Mouse (Mus musculus): ENCODE measurements at regions not wholly inside any gene's neighbourhood (a gene's known extent, or its start where the extent isn't known, plus 50 kb on each side); places are given as distances from the start of the nearest gene placed in this dataset.

DNA sequence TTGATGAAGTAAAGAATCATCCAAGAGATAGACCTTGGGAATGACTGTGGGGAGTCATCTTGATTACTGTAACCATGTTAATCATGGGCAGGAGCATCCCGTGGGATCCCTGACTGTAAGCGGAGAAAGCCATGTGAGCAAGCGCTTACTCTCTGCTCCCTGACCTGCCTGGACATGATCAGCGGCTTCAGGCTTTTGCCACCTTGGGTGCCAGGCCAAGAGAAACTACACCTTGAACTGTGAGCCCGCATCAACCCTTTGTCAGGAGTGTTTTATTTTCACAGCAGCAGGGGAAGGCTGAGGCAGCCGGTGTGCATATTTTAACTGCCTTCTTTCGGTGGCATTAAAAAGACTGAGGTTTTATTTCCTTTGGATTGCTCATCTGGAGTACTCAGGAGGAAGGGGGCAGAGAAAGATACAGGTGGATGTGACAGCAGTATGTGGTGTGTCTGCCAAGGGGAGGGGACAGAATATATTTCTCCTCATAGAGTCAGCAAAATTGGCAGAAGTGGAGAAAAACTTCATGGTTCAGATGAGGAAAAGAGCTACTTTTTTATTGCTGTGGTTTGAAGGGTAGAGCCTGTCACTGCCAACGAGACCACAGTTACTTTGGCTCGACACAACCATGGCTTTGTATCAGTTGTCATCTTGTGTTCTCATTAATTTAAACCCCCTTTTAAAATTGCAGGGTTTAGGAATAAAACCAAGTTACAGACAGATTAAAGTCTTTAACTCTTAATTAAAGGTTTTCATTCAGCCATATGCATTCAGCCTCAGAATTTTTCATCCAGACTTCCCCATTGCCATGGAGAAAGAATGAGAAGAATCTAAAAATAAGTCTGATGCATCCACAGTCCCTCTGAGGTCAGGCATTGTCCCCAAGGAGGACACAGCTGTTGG is 208.1 kb upstream of the Ercc4 start:
- Histone ChIP-seq H3K9ac (ENCODE audit: control insufficient read depth, low read depth, low read length, poor library complexity, severe bottlenecking) (no peak overlapping the region), H3K4me3 (ENCODE audit: control insufficient read depth in 1 of 2, insufficient read depth in 1 of 2, low read depth in 2 of 2, low read length in 2 of 2) (no peak overlapping the region), H3K27me3 (ENCODE audit: control insufficient read depth in 1 of 2, insufficient read depth in 2 of 2, low read length in 2 of 2) (no peaks in the 10 kb centered on the region)

DNA sequence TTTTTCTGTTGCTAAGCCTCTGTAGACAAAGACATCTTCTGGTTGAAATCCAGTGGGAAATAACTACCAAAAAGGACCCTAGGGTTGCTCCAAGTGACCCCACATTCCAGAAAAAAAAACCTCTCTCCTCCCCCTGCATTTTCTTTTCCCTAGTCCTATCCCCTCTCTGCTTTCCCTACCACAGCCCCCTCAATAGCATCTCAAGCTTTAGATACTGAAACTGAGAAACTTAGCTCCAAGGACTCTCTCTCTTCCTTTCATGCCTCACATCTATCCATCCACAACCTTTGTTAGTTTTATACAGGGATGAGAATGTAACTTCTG is 207.5 kb upstream of the Ercc4 start:
- H3K27me3 ChIP-seq (ENCODE audit: control insufficient read depth in 1 of 2, insufficient read depth in 2 of 2, low read length in 2 of 2): no peaks in the 10 kb centered on the region
- H3K27ac ChIP-seq (ENCODE audit: control insufficient read depth, low read depth, low read length): no peak overlapping the region
- no peak for DNase-seq (ENCODE audit: low read depth, low spot score)
- no peaks in the 10 kb centered on the region for H3K9me3 ChIP-seq (replicated peaks; ENCODE audit: insufficient read depth, low read length)
- no peaks in the 10 kb centered on the region for H3K79me2 ChIP-seq (ENCODE audit: control insufficient read depth, insufficient read depth, low read length, poor library complexity)
- H3K4me1 ChIP-seq (ENCODE audit: control insufficient read depth in 1 of 2, insufficient read depth in 2 of 2, low read length in 2 of 2): no peaks in the 10 kb centered on the region
- no peak overlapping the region for H3K4me3 ChIP-seq (ENCODE audit: control insufficient read depth in 1 of 2, insufficient read depth in 1 of 2, low read depth in 2 of 2, low read length in 2 of 2)
- H3K9ac ChIP-seq (ENCODE audit: control insufficient read depth, low read depth, low read length, poor library complexity, severe bottlenecking): no peak overlapping the region
- no peaks in the 10 kb centered on the region for H3K36me3 ChIP-seq (ENCODE audit: control insufficient read depth in 1 of 2, insufficient read depth in 2 of 2, low read length in 2 of 2)
- TF ChIP-seq CHD2 (IDR thresholded peaks at IDR 0.05; ENCODE audit: low read length) (no peak), EP300 (IDR thresholded peaks at IDR 0.05; ENCODE audit: low read depth in 1 of 2, low read length in 2 of 2) (no peak), CHD1 (IDR thresholded peaks at IDR 0.05; ENCODE audit: low read depth, low read length) (no peak), ZKSCAN1 (IDR thresholded peaks at IDR 0.05; ENCODE audit: low read depth, low read length) (no peak), GABPA (IDR thresholded peaks at IDR 0.05; ENCODE audit: low read depth, low read length) (no peak), MYC (IDR thresholded peaks at IDR 0.05; ENCODE audit: low read depth, low read length) (no peak), POLR2AphosphoS2 (IDR thresholded peaks at IDR 0.05; ENCODE audit: low read length) (no peak), MAZ (IDR thresholded peaks at IDR 0.05; ENCODE audit: low read depth, low read length) (no peak), KAT2A (conservative IDR thresholded peaks at IDR 0.05; ENCODE audit: low read depth, low read length) (no peak), TAL1 (IDR thresholded peaks at IDR 0.05; ENCODE audit: low read length) (no peak), BHLHE40 (IDR thresholded peaks at IDR 0.05; ENCODE audit: borderline replicate concordance, low read depth, low read length) (no peak), MAX (IDR thresholded peaks at IDR 0.05; ENCODE audit: low read length) (no peak), MYB (IDR thresholded peaks at IDR 0.05; ENCODE audit: low read depth, low read length) (no peak), E2F4 (IDR thresholded peaks at IDR 0.05; ENCODE audit: borderline replicate concordance, low read depth, low read length) (no peak), MAFK (IDR thresholded peaks at IDR 0.05; ENCODE audit: borderline replicate concordance, low read depth, low read length) (no peak), MEF2A (IDR thresholded peaks at IDR 0.05; ENCODE audit: extremely low read depth, insufficient replicate concordance, low read depth, low read length, poor library complexity, severe bottlenecking) (no peak), CTCF (IDR thresholded peaks at IDR 0.05 in 2 of 3, conservative IDR thresholded peaks at IDR 0.05 in 1 of 3; ENCODE audit: control insufficient read depth in 1 of 3, insufficient read depth in 1 of 3, low read depth in 2 of 3, low read length in 3 of 3, poor library complexity in 1 of 3, severe bottlenecking in 1 of 3) (no peak), SMC3 (IDR thresholded peaks at IDR 0.05; ENCODE audit: low read depth, low read length) (no peak)

More for the DNA sequence above, 208.1 kb upstream of the Ercc4 start:
- TF ChIP-seq RAD21 (IDR thresholded peaks at IDR 0.05; ENCODE audit: low read depth, low read length) (no peak), ZC3H11A (IDR thresholded peaks at IDR 0.05; ENCODE audit: low read depth, low read length) (no peak), UBTF (IDR thresholded peaks at IDR 0.05; ENCODE audit: borderline replicate concordance, insufficient read depth, low read depth, low read length) (no peak), ZMIZ1 (IDR thresholded peaks at IDR 0.05; ENCODE audit: low read depth, low read length) (no peak), NELFE (IDR thresholded peaks at IDR 0.05; ENCODE audit: low read depth, low read length) (no peak), CTCF (IDR thresholded peaks at IDR 0.05 in 2 of 3, conservative IDR thresholded peaks at IDR 0.05 in 1 of 3; ENCODE audit: control insufficient read depth in 1 of 3, insufficient read depth in 1 of 3, low read depth in 2 of 3, low read length in 3 of 3, poor library complexity in 1 of 3, severe bottlenecking in 1 of 3) (no peak), ZKSCAN1 (IDR thresholded peaks at IDR 0.05; ENCODE audit: low read depth, low read length) (no peak), RCOR1 (IDR thresholded peaks at IDR 0.05; ENCODE audit: low read depth, low read length) (no peak), MXI1 (IDR thresholded peaks at IDR 0.05; ENCODE audit: low read depth, low read length) (no peak), TAL1 (IDR thresholded peaks at IDR 0.05; ENCODE audit: low read length) (no peak), MAX (IDR thresholded peaks at IDR 0.05; ENCODE audit: low read length) (no peak), MEF2A (IDR thresholded peaks at IDR 0.05; ENCODE audit: extremely low read depth, insufficient replicate concordance, low read depth, low read length, poor library complexity, severe bottlenecking) (no peak)
- no peak overlapping the region for H3K27ac ChIP-seq (ENCODE audit: control insufficient read depth, low read depth, low read length)
- DNase-seq (ENCODE audit: low read depth, low spot score): no peak
- H3K79me2 ChIP-seq (ENCODE audit: control insufficient read depth, insufficient read depth, low read length, poor library complexity): no peaks in the 10 kb centered on the region
- H3K4me1 ChIP-seq (ENCODE audit: control insufficient read depth in 1 of 2, insufficient read depth in 2 of 2, low read length in 2 of 2): no peaks in the 10 kb centered on the region
- no peaks in the 10 kb centered on the region for H3K36me3 ChIP-seq (ENCODE audit: control insufficient read depth in 1 of 2, insufficient read depth in 2 of 2, low read length in 2 of 2)
- no peaks in the 10 kb centered on the region for H3K9me3 ChIP-seq (replicated peaks; ENCODE audit: insufficient read depth, low read length)
